Mouse (Mus musculus) heart, postnatal 0 days (tissue): Measurements from ENCODE around the gene Rnf19b.

Experiments
- CTCF ChIP-seq: IDR thresholded peaks from 2 replicates; pipeline ENCODE4 v1.5.1; 2016; ENCODE audit warnings: antibody characterized with exemption, control low read depth, low read depth
- EP300 ChIP-seq: IDR thresholded peaks from 2 replicates; pipeline ENCODE4 v1.6.1; 2016; ENCODE audit warnings: antibody characterized with exemption, low read depth

DNA sequence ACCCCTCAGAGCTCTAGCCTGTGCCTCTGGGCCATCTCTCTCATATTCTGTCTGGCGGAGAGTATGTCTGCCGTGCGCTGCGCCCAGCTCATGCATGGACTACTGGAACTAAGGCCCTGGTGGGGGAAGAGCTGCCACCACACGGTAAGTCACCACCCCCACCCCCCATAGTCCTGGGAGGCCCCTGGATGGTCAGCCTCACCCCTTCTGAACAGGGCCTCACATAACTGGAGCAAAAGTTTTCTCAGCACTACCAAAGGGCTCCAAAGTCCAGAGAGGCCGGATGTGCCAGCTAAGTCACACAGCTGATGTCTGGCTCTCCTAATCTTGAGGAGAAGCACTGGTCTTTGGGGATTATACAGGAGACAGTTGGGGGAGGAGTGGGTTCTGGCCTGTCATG, 52.7 kb downstream of the Rnf19b start:
- TF ChIP-seq CTCF (no peak), EP300 (no peak)
